Mouse (Mus musculus) adrenal gland, postnatal 4 days (tissue): ENCODE measurements at regions not wholly inside any gene's neighbourhood (a gene's known extent, or its start where the extent isn't known, plus 50 kb on each side); places are given as distances from the start of the nearest gene placed in this dataset.

ENCODE experiments used
- DNase-seq, 2 experiments: peaks; one replicate each; pipeline ENCODE4 v3.0.0; 2021 to 2022; ENCODE audit warnings: low spot score in 2 of 2, mixed read lengths in 2 of 2

- no peak for DNase-seq
Observed at GRCm38 (mm10) chr12:117427431-117427830, 88.8 kb upstream of the Rapgef5 start.

GRCm38 (mm10) chr12:117430886-117431285 lies 85.4 kb upstream of the Rapgef5 start:
- DNase-seq = no peak

- no peak for DNase-seq
Observed at GRCm38 (mm10) chr12:117432788-117433187, 83.5 kb upstream of the Rapgef5 start.

- DNase-seq = no peak
Observed at GRCm38 (mm10) chr12:117437011-117437410, 79.3 kb upstream of the Rapgef5 start.

GRCm38 (mm10) chr12:117439015-117439605 lies 77.2 kb upstream of the Rapgef5 start:
- DNase-seq = no peak

GRCm38 (mm10) chr12:117444247-117444989 lies 71.9 kb upstream of the Rapgef5 start:
- no peak for DNase-seq

GRCm38 (mm10) chr12:117447223-117447622 lies 69.1 kb upstream of the Rapgef5 start:
- no peak for DNase-seq

GRCm38 (mm10) chr12:117447843-117448728 lies 68.2 kb upstream of the Rapgef5 start:
- DNase-seq = no peak

GRCm38 (mm10) chr12:117449080-117449479 lies 67.2 kb upstream of the Rapgef5 start:
- no peak for DNase-seq

- DNase-seq = no peak
Observed at GRCm38 (mm10) chr12:117450106-117450505, 66.2 kb upstream of the Rapgef5 start.

- no peak for DNase-seq
Observed at GRCm38 (mm10) chr12:117450871-117451270, 65.4 kb upstream of the Rapgef5 start.

GRCm38 (mm10) chr12:117451441-117451840 lies 64.8 kb upstream of the Rapgef5 start:
- DNase-seq = no peak

GRCm38 (mm10) chr12:117455800-117456199 lies 60.5 kb upstream of the Rapgef5 start:
- DNase-seq = no peak

GRCm38 (mm10) chr12:117458132-117459070 lies 57.9 kb upstream of the Rapgef5 start:
- no peak for DNase-seq

GRCm38 (mm10) chr12:117459541-117459940 lies 56.7 kb upstream of the Rapgef5 start:
- DNase-seq = no peak

GRCm38 (mm10) chr12:117465206-117465605 lies 51.1 kb upstream of the Rapgef5 start:
- no peak for DNase-seq

GRCm38 (mm10) chr12:117465998-117466397 lies 50.3 kb upstream of the Rapgef5 start:
- no peak for DNase-seq
